Mouse (Mus musculus): ENCODE measurements around the gene Ripor2. TPM values are rescaled to one million over a fixed set of nuclear protein-coding genes. Genes with fewer than 3 reads are reported as not detected.

The Ripor2 gene
- polyA plus RNA-seq, 1 experiment = 46.4 TPM

DNA sequence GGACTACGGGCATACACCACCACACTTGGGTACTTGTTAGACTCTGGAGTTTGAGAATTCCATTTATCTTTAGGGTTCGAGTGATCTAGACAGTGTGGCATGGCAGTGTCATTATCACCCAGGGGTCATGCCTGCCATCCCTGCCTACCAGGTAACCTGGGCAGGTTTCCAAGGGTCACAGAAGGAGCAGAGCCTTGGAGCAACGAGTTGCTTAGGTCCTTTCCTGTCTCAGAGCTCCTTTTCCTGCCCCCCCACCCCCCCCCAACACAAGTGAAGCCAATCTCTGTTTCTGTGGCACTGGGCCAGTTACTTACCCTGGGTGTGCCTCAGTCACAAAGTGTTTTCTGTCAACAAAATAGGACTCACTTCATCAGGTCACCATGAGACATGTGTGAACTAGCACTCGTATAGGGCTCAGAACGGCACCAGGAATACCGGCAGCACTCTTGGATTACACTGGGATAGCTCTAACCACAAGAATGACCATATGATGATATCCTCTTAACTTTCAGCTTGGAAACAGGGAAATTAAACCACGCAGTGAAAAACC lies 130.7 kb downstream of the Ripor2 start:
- no peak for DNase-seq (ENCODE audit: low read depth in 1 of 2, low spot score in 2 of 2)
- Histone ChIP-seq H3K4me1 (ENCODE audit: control insufficient read depth, insufficient read depth, insufficient read length) (no peaks in the 10 kb centered on the region), H3K36me3 (ENCODE audit: control insufficient read depth, insufficient read depth, low read length) (peaks cover 69% of the 10 kb centered on the region), H3K4me3 (ENCODE audit: extremely low read depth, insufficient read depth, insufficient read length) (no peak overlapping the region), H3K27ac (ENCODE audit: insufficient read depth, low read length) (no peak overlapping the region), H3K27me3 (ENCODE audit: control insufficient read depth, insufficient read depth, low read length) (no peaks in the 10 kb centered on the region)
- WGBS = 83% methylated on average over 7 of the region's 7 CpGs
- TF ChIP-seq POLR2A (IDR thresholded peaks at IDR 0.05; ENCODE audit: low read depth, low read length) = no peak
- TF ChIP-seq CTCF (IDR thresholded peaks at IDR 0.05; ENCODE audit: extremely low read depth, insufficient read depth, insufficient read length, insufficient replicate concordance) = no peak

DNA sequence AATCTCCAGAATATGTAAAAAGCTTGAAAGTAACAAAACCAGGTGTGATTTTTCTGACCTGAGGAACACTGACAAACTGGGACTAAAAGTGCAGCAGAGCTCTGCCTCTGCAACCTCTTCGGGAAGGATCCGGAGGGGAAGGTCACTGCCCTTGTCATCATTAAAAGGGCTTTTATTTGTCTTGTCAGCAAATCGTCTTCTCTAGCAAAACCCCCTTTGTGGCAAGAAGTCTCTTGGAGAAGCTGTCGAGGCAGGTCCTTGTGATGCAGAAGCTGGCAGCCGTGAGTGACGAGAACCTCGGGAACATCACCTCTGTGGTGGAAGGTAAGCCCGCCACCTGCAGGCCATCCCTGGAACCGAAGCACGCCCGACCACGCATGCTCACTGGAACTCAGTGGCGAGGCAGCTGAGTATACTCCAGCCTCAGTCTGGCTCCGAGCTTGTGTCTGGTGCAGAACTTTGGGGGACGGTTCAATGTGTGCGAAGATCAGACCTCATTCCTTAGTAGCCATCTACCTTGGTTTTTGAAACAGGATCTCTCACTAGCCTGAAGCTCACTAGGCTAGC lies 131.5 kb downstream of the Ripor2 start:
- no peak for TF ChIP-seq POLR2A (IDR thresholded peaks at IDR 0.05; ENCODE audit: low read depth, low read length)
- peak; percentile 63; the same call in 1 of the 2 replicates for TF ChIP-seq CTCF (IDR thresholded peaks at IDR 0.05; ENCODE audit: extremely low read depth, insufficient read depth, insufficient read length, insufficient replicate concordance)
- H3K36me3 ChIP-seq (ENCODE audit: control insufficient read depth, insufficient read depth, low read length) = peaks cover 78% of the 10 kb centered on the region
- H3K27me3 ChIP-seq (ENCODE audit: control insufficient read depth, insufficient read depth, low read length) = no peaks in the 10 kb centered on the region
- H3K27ac ChIP-seq (ENCODE audit: insufficient read depth, low read length) = no peak overlapping the region
- H3K4me3 ChIP-seq (ENCODE audit: extremely low read depth, insufficient read depth, insufficient read length) = no peak overlapping the region
- 67% methylated on average over 16 of the region's 16 CpGs for WGBS
- DNase-seq (ENCODE audit: low read depth in 1 of 2, low spot score in 2 of 2) = peak in 1 of 2 experiments; percentile 57
- H3K4me1 ChIP-seq (ENCODE audit: control insufficient read depth, insufficient read depth, insufficient read length) = no peaks in the 10 kb centered on the region

DNA sequence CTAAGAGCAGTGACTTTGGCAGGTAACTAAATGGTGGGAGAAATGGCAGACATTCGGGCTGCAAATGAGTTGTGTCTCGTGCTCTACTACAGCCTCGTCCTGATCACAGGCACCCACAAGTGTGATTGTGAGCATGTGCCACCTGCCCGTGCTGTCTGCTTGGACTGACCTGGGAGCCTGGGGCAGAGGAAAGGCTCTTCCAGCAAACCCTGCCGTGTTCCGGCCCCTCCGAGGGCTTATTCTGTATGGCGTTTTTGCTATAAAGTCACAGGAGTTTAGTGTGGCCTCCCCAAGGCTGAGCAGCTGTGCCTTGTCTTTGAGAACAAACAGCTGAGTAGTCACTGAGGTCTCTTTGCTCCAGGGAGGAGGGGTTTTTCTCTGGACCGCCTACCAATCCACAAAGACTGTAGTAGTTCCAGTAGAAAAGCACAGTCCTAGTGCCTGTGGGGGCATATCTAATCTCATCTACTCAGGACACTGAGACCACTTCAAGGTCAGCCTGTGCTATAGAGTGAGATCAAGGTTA lies 132.4 kb downstream of the Ripor2 start:
- H3K27me3 ChIP-seq (ENCODE audit: control insufficient read depth, insufficient read depth, low read length) = no peaks in the 10 kb centered on the region
- no peak overlapping the region for H3K4me3 ChIP-seq (ENCODE audit: extremely low read depth, insufficient read depth, insufficient read length)
- no peaks in the 10 kb centered on the region for H3K4me1 ChIP-seq (ENCODE audit: control insufficient read depth, insufficient read depth, insufficient read length)
- no peak overlapping the region for H3K27ac ChIP-seq (ENCODE audit: insufficient read depth, low read length)
- 96% methylated on average over 9 of the region's 9 CpGs for WGBS
- TF ChIP-seq POLR2A (IDR thresholded peaks at IDR 0.05; ENCODE audit: low read depth, low read length) (no peak), CTCF (IDR thresholded peaks at IDR 0.05; ENCODE audit: extremely low read depth, insufficient read depth, insufficient read length, insufficient replicate concordance) (no peak)
- peaks cover 78% of the 10 kb centered on the region for H3K36me3 ChIP-seq (ENCODE audit: control insufficient read depth, insufficient read depth, low read length)
- no peak for DNase-seq (ENCODE audit: low read depth in 1 of 2, low spot score in 2 of 2)

DNA sequence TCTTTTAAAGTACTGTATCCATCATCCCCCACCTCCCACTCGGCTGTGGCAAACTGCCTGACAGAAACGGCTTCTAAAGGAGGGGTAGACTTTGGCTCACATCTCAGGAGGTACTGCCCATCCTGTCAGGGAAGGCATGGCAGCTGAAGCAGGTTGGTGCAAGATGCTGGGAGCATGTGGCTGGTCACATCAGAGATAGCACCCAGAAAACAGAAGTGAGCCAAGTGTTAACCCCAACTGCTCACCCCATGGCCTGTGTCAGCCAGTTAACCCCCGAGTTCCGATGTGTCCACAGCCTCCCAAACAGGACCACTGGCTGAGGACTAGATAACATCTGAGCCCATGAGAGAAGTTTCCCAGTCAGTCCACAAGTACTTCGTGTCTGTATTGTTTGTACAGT lies 133.6 kb downstream of the Ripor2 start:
- H3K36me3 ChIP-seq (ENCODE audit: control insufficient read depth, insufficient read depth, low read length) = peaks cover 68% of the 10 kb centered on the region
- TF ChIP-seq POLR2A (IDR thresholded peaks at IDR 0.05; ENCODE audit: low read depth, low read length) (no peak), CTCF (IDR thresholded peaks at IDR 0.05; ENCODE audit: extremely low read depth, insufficient read depth, insufficient read length, insufficient replicate concordance) (no peak)
- 93% methylated on average over 5 of the region's 5 CpGs for WGBS

DNA sequence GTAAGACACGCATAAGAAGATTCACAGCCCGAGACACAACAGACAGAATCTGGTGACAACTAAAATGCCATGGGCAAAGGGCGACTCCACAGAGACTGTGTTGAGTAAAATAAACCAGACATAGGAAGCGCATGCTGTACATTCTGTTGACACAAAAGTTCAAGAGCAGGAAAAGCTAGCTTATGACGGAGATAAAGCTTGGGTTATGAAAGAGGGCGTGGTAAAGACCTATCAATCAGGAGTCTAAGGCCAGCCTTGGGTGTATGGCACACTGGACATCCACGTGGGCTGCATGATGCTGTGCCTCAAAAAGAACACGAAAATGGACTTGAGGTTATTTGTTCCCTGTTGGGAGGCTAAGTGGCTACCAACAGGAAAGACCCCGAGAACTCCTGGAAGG lies 134.5 kb downstream of the Ripor2 start:
- 92% methylated on average over 9 of the region's 9 CpGs for WGBS

More for the DNA sequence above, 133.6 kb downstream of the Ripor2 start:
- H3K4me1 ChIP-seq (ENCODE audit: control insufficient read depth, insufficient read depth, insufficient read length) = no peaks in the 10 kb centered on the region
- no peak overlapping the region for H3K27ac ChIP-seq (ENCODE audit: insufficient read depth, low read length)
- H3K4me3 ChIP-seq (ENCODE audit: extremely low read depth, insufficient read depth, insufficient read length) = no peak overlapping the region
- DNase-seq (ENCODE audit: low read depth in 1 of 2, low spot score in 2 of 2) = no peak
- H3K27me3 ChIP-seq (ENCODE audit: control insufficient read depth, insufficient read depth, low read length) = no peaks in the 10 kb centered on the region

DNA sequence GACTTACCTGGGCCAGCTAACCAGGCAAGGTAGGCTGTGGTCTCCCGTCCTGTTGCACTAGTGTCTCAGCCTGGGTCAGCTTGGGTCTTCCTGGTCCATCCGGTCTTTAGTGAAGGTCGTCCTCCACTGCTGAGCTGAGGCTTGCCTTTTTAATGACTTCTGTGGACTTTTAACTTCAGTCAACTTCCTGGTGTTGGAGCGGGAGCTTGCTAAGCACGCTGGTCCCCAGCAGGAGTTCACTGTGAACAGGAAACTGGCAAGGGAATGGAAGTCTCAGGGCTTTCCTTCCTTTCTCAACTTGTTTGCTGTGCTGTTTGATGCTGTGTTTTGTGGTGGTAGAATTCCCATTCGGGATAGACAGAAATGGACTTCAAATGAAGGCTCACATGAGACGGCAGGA lies 135.7 kb downstream of the Ripor2 start:
- H3K36me3 ChIP-seq (ENCODE audit: control insufficient read depth, insufficient read depth, low read length) = peaks cover 61% of the 10 kb centered on the region
- H3K27ac ChIP-seq (ENCODE audit: insufficient read depth, low read length) = no peak overlapping the region
- no peaks in the 10 kb centered on the region for H3K27me3 ChIP-seq (ENCODE audit: control insufficient read depth, insufficient read depth, low read length)
- WGBS = 90% methylated on average over 7 of the region's 7 CpGs
- no peak for DNase-seq (ENCODE audit: low read depth in 1 of 2, low spot score in 2 of 2)
- H3K4me3 ChIP-seq (ENCODE audit: extremely low read depth, insufficient read depth, insufficient read length) = no peak overlapping the region
- TF ChIP-seq CTCF (IDR thresholded peaks at IDR 0.05; ENCODE audit: extremely low read depth, insufficient read depth, insufficient read length, insufficient replicate concordance) = no peak
- TF ChIP-seq POLR2A (IDR thresholded peaks at IDR 0.05; ENCODE audit: low read depth, low read length) = no peak
- H3K4me1 ChIP-seq (ENCODE audit: control insufficient read depth, insufficient read depth, insufficient read length) = no peaks in the 10 kb centered on the region

More for the DNA sequence above, 134.5 kb downstream of the Ripor2 start:
- Histone ChIP-seq H3K36me3 (ENCODE audit: control insufficient read depth, insufficient read depth, low read length) (peaks cover 61% of the 10 kb centered on the region), H3K27ac (ENCODE audit: insufficient read depth, low read length) (no peak overlapping the region), H3K4me3 (ENCODE audit: extremely low read depth, insufficient read depth, insufficient read length) (no peak overlapping the region), H3K4me1 (ENCODE audit: control insufficient read depth, insufficient read depth, insufficient read length) (no peaks in the 10 kb centered on the region), H3K27me3 (ENCODE audit: control insufficient read depth, insufficient read depth, low read length) (no peaks in the 10 kb centered on the region)
- TF ChIP-seq CTCF (IDR thresholded peaks at IDR 0.05; ENCODE audit: extremely low read depth, insufficient read depth, insufficient read length, insufficient replicate concordance) (no peak), POLR2A (IDR thresholded peaks at IDR 0.05; ENCODE audit: low read depth, low read length) (no peak)
- no peak for DNase-seq (ENCODE audit: low read depth in 1 of 2, low spot score in 2 of 2)

DNA sequence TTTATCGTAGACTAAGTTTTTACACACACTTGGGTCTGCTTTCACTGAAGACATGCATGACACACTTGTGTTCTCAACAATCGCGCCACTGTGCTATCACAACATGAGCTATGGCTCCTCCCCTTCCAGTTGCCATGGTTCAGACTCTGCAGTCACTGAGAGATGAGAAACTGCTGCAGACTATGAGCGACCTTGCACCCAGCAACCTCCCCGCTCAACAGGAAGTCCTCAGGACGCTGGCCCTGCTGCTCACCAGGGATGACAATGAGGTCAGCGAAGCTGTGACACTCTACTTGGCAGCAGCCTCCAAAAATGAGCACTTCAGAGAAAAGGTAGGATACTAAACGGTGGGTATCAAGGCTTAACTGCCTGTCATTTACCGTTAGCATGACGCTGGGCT lies 139.5 kb downstream of the Ripor2 start:
- 89% methylated on average over 10 of the region's 10 CpGs for WGBS
- Histone ChIP-seq H3K27ac (ENCODE audit: insufficient read depth, low read length) (no peak overlapping the region), H3K4me1 (ENCODE audit: control insufficient read depth, insufficient read depth, insufficient read length) (no peaks in the 10 kb centered on the region), H3K27me3 (ENCODE audit: control insufficient read depth, insufficient read depth, low read length) (no peaks in the 10 kb centered on the region), H3K4me3 (ENCODE audit: extremely low read depth, insufficient read depth, insufficient read length) (no peak overlapping the region), H3K36me3 (ENCODE audit: control insufficient read depth, insufficient read depth, low read length) (peaks cover 54% of the 10 kb centered on the region)
- no peak for DNase-seq (ENCODE audit: low read depth in 1 of 2, low spot score in 2 of 2)
- TF ChIP-seq POLR2A (IDR thresholded peaks at IDR 0.05; ENCODE audit: low read depth, low read length) (no peak), CTCF (IDR thresholded peaks at IDR 0.05; ENCODE audit: extremely low read depth, insufficient read depth, insufficient read length, insufficient replicate concordance) (no peak)

Data from spleen, adult 2 months (tissue).